Comparison of ENCODE assay signal across 8 mouse cellular contexts in genomic region chr4:129334677-129335215, GRCm38 (mm10). TPM values are rescaled to one million over a fixed set of nuclear protein-coding genes. Genes with fewer than 3 reads are reported as not detected.
DNase-seq lines count a peak whose midpoint lies in the region; ATAC-seq and TF ChIP-seq lines count a peak whose summit lies in the region.

No protein-coding gene starts in this region.

- TF ChIP-seq CTCF in bone marrow macrophage, adult 2 months (IDR thresholded peaks at IDR 0.05; ENCODE audit: low read depth, low read length) = no peak
- no peak for TF ChIP-seq CTCF in small intestine, adult 2 months (IDR thresholded peaks at IDR 0.05; ENCODE audit: extremely low read depth, insufficient read length, insufficient replicate concordance, low read depth, low read length)

- H3K4me3 ChIP-seq in bone marrow macrophage, adult 2 months (ENCODE audit: insufficient read depth, low read length) = peak overlapping the region; percentile 94
- H3K4me3 ChIP-seq in forebrain, embryonic 14.5 days (ENCODE audit: low read depth, low read length) = peak overlapping the region; percentile 94
- peak overlapping the region; percentile 96 for H3K4me3 ChIP-seq in limb, embryonic 14.5 days (replicated peaks; ENCODE audit: low read length)
- H3K4me3 ChIP-seq in small intestine, adult 2 months (ENCODE audit: low read depth, low read length) = peak overlapping the region; percentile 73

- H3K27me3 ChIP-seq in forebrain, embryonic 14.5 days (replicated peaks; ENCODE audit: control insufficient read depth, insufficient read depth, low read length) = no peaks in the 10 kb centered on the region
- no peaks in the 10 kb centered on the region for H3K27me3 ChIP-seq in limb, embryonic 14.5 days (ENCODE audit: control insufficient read depth, insufficient read depth, low read length)
- no peaks in the 10 kb centered on the region for H3K27me3 ChIP-seq in small intestine, adult 2 months (ENCODE audit: control insufficient read depth, insufficient read depth, low read length)

- under 1% methylated on average over 53 of the region's 62 CpGs for WGBS in forebrain, embryonic 14.5 days
- WGBS in limb, embryonic 14.5 days = under 1% methylated on average over 61 of the region's 62 CpGs
- WGBS in small intestine, adult 2 months = under 1% methylated on average over 62 of the region's 62 CpGs

- H3K9ac ChIP-seq in forebrain, embryonic 14.5 days (ENCODE audit: low read length) = peak overlapping the region; percentile 97
- peak overlapping the region; percentile 95 for H3K9ac ChIP-seq in limb, embryonic 14.5 days (ENCODE audit: low read depth, low read length, severe bottlenecking)

- peak; percentile 27 for DNase-seq in layer of hippocampus, adult 9-11 months
- no peak for DNase-seq in layer of hippocampus, adult 18-20 months (ENCODE audit: low spot score in 2 of 2)
- DNase-seq in forebrain, embryonic 14.5 days (ENCODE audit: low spot score) = no peak
- no peak for DNase-seq in limb, embryonic 14.5 days (ENCODE audit: low spot score)
- DNase-seq in spleen, postnatal 36 days (ENCODE audit: low spot score in 2 of 2) = no peak
- no peak for DNase-seq in layer of hippocampus, adult 11-12 months (ENCODE audit: low spot score)

- no peak for ATAC-seq in forebrain, embryonic 14.5 days
- ATAC-seq in limb, embryonic 14.5 days (ENCODE audit: low FRiP score, low read depth) = no peak

- peak overlapping the region; percentile 79 for H3K27ac ChIP-seq in bone marrow macrophage, adult 2 months (ENCODE audit: insufficient read depth, low read depth, low read length)
- peak overlapping the region; percentile 96 for H3K27ac ChIP-seq in forebrain, embryonic 14.5 days (ENCODE audit: low read depth, low read length)
- peak overlapping the region; percentile 97 for H3K27ac ChIP-seq in limb, embryonic 14.5 days (replicated peaks; ENCODE audit: low read depth, low read length)
- peak overlapping the region; percentile 70 for H3K27ac ChIP-seq in small intestine, adult 2 months (ENCODE audit: insufficient read depth, low read depth, low read length)

- 0 out of 2 replicates have a peak, but pooled peaks have one; percentile 75 for TF ChIP-seq POLR2A in bone marrow macrophage, adult 2 months (IDR thresholded peaks at IDR 0.05; ENCODE audit: borderline replicate concordance, low read depth, low read length)
- 0 out of 2 replicates have a peak, but pooled peaks have one; percentile 88 for TF ChIP-seq POLR2A in limb, embryonic 14.5 days (IDR thresholded peaks at IDR 0.05; ENCODE audit: borderline replicate concordance, extremely low read depth, insufficient read depth, insufficient read length)
- no peak for TF ChIP-seq POLR2A in small intestine, adult 2 months (IDR thresholded peaks at IDR 0.05; ENCODE audit: low read depth, low read length)

- peaks cover 24% of the 10 kb centered on the region for H3K36me3 ChIP-seq in forebrain, embryonic 14.5 days (ENCODE audit: control insufficient read depth, insufficient read depth, low read length)
- peaks cover 37% of the 10 kb centered on the region for H3K36me3 ChIP-seq in limb, embryonic 14.5 days (ENCODE audit: control insufficient read depth, insufficient read depth, low read length)
- H3K36me3 ChIP-seq in small intestine, adult 2 months (ENCODE audit: control insufficient read depth, insufficient read depth, low read length) = peaks cover 2% of the 10 kb centered on the region; the same call in 1 of the 2 replicates

- H3K9me3 ChIP-seq in forebrain, embryonic 14.5 days (replicated peaks; ENCODE audit: control insufficient read depth, low read length) = no peaks in the 10 kb centered on the region
- H3K9me3 ChIP-seq in limb, embryonic 14.5 days (ENCODE audit: control insufficient read depth, low read length) = no peaks in the 10 kb centered on the region

- H3K4me2 ChIP-seq in forebrain, embryonic 14.5 days (ENCODE audit: low read length) = peak overlapping the region; percentile 73
- peak overlapping the region; percentile 63 for H3K4me2 ChIP-seq in limb, embryonic 14.5 days (replicated peaks; ENCODE audit: low read depth, low read length, severe bottlenecking)

- H3K4me1 ChIP-seq in bone marrow macrophage, adult 2 months (ENCODE audit: control insufficient read depth, insufficient read depth, low read length) = peaks cover 39% of the 10 kb centered on the region
- peaks cover 21% of the 10 kb centered on the region for H3K4me1 ChIP-seq in forebrain, embryonic 14.5 days (ENCODE audit: control insufficient read depth, insufficient read depth, low read length)
- H3K4me1 ChIP-seq in limb, embryonic 14.5 days (ENCODE audit: control insufficient read depth, insufficient read depth, low read length) = peaks cover 22% of the 10 kb centered on the region
- H3K4me1 ChIP-seq in small intestine, adult 2 months (ENCODE audit: control insufficient read depth, insufficient read depth, insufficient read length, low read length) = no peaks in the 10 kb centered on the region; the same call in 1 of the 2 replicates

RNA-seq across cellular contexts. Expression of gene Rbbp4, which starts 0.4 kb away (rescaled TPM):
- total RNA-seq in layer of hippocampus, adult 18-20 months (2021) = 100 to 1,000 TPM; 124 to 134 TPM
- 137 and 148 TPM in 2 replicates for polyA plus RNA-seq in bone marrow macrophage, adult 2 months (2012; ENCODE audit: insufficient read depth, insufficient read length, missing spikeins)
- polyA plus RNA-seq in forebrain, embryonic 14.5 days (2014; fragmentation: Nextera tagmentation; extraction: Ambion mirVana) = 428 and 447 TPM in 2 replicates
- polyA plus RNA-seq in limb, embryonic 14.5 days (2012; rRNA removed) = 112 and 128 TPM in 2 replicates
- 331 and 346 TPM in 2 replicates for polyA plus RNA-seq in limb, embryonic 14.5 days (2014; fragmentation: Nextera tagmentation; extraction: Ambion mirVana)
- polyA plus RNA-seq in small intestine, adult 2 months (2012; rRNA removed) = 3.7 and 6.1 TPM in 2 replicates

RNA-seq across cellular contexts. Expression of gene Zbtb8os, which starts 0.7 kb away (rescaled TPM):
- 10 to 100 TPM; 27.4 to 31.6 TPM for total RNA-seq in layer of hippocampus, adult 18-20 months (2021)
- polyA plus RNA-seq in bone marrow macrophage, adult 2 months (2012; ENCODE audit: insufficient read depth, insufficient read length, missing spikeins) = 70.2 and 76.9 TPM in 2 replicates
- 27.7 and 37.1 TPM in 2 replicates for polyA plus RNA-seq in forebrain, embryonic 14.5 days (2014; fragmentation: Nextera tagmentation; extraction: Ambion mirVana)
- 26.4 and 36.6 TPM in 2 replicates for polyA plus RNA-seq in limb, embryonic 14.5 days (2012; rRNA removed)
- 44.4 TPM in 2 replicates for polyA plus RNA-seq in limb, embryonic 14.5 days (2014; fragmentation: Nextera tagmentation; extraction: Ambion mirVana)
- polyA plus RNA-seq in small intestine, adult 2 months (2012; rRNA removed) = 5.4 and 9.6 TPM in 2 replicates

RNA-seq across cellular contexts. Expression of gene Zbtb8a, which starts 43.2 kb away (rescaled TPM):
- 1 to 10 TPM; 3.2 to 3.5 TPM for total RNA-seq in layer of hippocampus, adult 18-20 months (2021)
- 3.6 and 4.4 TPM in 2 replicates for polyA plus RNA-seq in bone marrow macrophage, adult 2 months (2012; ENCODE audit: insufficient read depth, insufficient read length, missing spikeins)
- polyA plus RNA-seq in forebrain, embryonic 14.5 days (2014; fragmentation: Nextera tagmentation; extraction: Ambion mirVana) = 5.8 and 6.6 TPM in 2 replicates
- 16.2 and 16.8 TPM in 2 replicates for polyA plus RNA-seq in limb, embryonic 14.5 days (2012; rRNA removed)
- polyA plus RNA-seq in limb, embryonic 14.5 days (2014; fragmentation: Nextera tagmentation; extraction: Ambion mirVana) = 5.6 and 7.1 TPM in 2 replicates
- 2.3 and 5.0 TPM in 2 replicates for polyA plus RNA-seq in small intestine, adult 2 months (2012; rRNA removed)

RNA-seq across cellular contexts. Expression of gene Sync, which starts 47.3 kb away (rescaled TPM):
- total RNA-seq in layer of hippocampus, adult 18-20 months (2021) = under 1 TPM; 0.99 TPM
- not detected in 2 replicates for polyA plus RNA-seq in bone marrow macrophage, adult 2 months (2012; ENCODE audit: insufficient read depth, insufficient read length, missing spikeins)
- 0.14 and 0.24 TPM in 2 replicates for polyA plus RNA-seq in forebrain, embryonic 14.5 days (2014; fragmentation: Nextera tagmentation; extraction: Ambion mirVana)
- 3.9 and 5.3 TPM in 2 replicates for polyA plus RNA-seq in limb, embryonic 14.5 days (2012; rRNA removed)
- 4.6 and 6.1 TPM in 2 replicates for polyA plus RNA-seq in limb, embryonic 14.5 days (2014; fragmentation: Nextera tagmentation; extraction: Ambion mirVana)
- 0.34 and 0.37 TPM in 2 replicates for polyA plus RNA-seq in small intestine, adult 2 months (2012; rRNA removed)

Comparison
In these comparisons a context has a peak if more than half of its experiments do, and no peak if none do; other contexts are left out.
1. RNA of gene Rbbp4, which starts 0.4 kb away (polyA plus RNA-seq): 428 to 447 TPM in forebrain, embryonic 14.5 days, 112 to 346 TPM in limb, embryonic 14.5 days and 137 to 148 TPM in bone marrow macrophage, adult 2 months; 3.7 to 6.1 TPM in small intestine, adult 2 months; every median in the first group is over 10 times any median in the second.
2. Peak in every context shown above with its lines, with median percentiles within 50 percentile points of each other: H3K27ac ChIP-seq and H3K4me3 ChIP-seq.